Mouse (Mus musculus) cerebellum, adult 9-11 months (tissue): ENCODE measurements around the gene Omg.

Source experiments
- DNase-seq: peaks from one replicate; pipeline ENCODE4 v3.0.0; 2022

The Omg gene

GRCm38 (mm10) chr11:79515331-79515730 is 11.4 kb upstream of the Omg start:
- peak; percentile 17 for DNase-seq

DNA sequence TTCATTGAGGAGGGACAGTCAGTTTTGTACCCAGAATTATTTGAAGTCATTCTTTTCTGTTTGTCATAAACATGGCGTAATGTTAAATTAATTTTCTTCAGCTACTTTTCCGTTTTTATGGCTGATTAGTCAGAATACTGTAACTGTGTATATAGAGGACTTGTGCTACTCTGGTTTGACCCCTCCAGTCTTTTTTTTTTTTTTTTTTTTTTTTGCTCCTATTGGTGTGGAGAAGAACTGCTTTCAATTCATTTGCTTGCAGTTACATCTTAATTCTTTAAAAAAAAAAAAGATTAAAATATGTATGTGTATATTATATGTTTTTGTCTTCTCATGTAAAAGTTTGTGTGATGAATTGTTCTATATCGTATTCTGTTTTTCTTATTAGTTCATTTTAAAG is 8.1 kb upstream of the Omg start:
- no peak for DNase-seq

DNA sequence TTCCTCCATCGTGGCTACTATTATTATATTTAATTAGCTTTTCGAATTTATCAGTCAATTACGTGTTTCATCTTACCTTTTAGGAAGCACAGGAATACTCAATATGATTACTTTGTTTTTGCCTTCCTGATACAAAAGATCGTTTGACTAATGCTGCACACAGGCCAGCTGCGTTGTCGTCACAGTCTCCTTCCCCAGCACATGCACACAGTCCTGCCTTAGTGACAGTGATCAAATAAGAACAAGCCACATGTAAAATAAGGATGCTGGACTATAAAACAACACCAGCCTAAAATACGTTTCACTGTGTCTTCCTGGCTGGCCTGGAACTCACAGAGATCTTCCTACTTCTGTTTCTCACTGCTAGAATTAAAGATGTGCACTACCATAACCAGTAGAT is 622 bp upstream of the Omg start:
- no peak for DNase-seq

- DNase-seq, result no peak
Observed at GRCm38 (mm10) chr11:79502917-79503316, 967 bp downstream of the Omg start.

GRCm38 (mm10) chr11:79494976-79495800 is 8.7 kb downstream of the Omg start:
- DNase-seq, result no peak

GRCm38 (mm10) chr11:79484721-79485120 is 19.2 kb downstream of the Omg start:
- DNase-seq, result no peak

DNA sequence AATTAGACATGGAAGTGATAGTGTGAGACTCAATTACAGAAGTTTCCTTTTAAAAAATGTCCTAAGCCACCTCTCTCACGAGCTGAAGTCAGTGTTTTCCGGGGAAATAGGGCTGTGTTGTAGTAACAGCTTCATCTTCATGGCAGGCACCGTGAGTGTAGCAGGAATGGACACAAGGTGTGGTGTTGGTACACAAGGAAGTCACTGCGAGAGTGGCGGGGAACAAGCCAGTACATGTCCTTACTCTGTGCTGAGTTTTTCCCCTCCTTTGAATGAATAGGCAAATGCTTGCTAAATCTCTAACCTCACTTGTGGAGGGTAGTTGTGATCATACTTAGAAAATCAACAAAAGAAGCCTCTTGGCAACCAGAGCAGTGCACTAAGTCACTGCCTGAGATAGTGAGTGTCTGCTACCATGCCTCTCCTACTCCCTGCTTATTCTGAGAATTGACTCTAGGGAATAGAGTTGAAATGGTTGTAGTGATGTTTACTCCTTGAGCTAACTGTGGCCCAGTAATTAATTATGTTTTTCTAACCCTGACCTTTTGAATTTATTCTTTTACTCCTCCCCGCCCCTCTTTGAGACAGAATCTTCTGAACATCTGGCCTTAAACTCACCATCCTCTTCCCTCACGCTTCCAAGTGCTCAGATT is 19.9 kb downstream of the Omg start:
- no peak for DNase-seq

DNA sequence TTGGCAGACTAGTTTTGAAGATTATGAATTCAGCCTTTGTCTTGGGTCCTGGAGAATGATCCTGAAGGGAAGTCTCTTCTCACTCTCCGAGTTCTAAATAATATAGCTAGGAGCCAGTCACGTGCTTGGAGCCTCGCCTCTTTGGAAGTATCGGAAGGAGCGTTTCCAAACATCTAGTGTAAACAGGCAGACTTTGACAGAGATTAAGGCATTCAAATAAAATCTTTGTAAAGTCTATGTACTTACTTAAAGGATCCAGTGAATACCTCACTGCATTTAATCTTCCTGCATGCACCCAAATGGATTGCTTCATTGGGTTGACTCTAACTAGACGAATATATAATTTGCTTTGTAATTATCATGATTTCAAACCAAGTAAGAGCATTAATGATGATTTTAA is 20.5 kb downstream of the Omg start:
- no peak for DNase-seq

GRCm38 (mm10) chr11:79468097-79468496 is 35.8 kb downstream of the Omg start:
- no peak for DNase-seq

DNA sequence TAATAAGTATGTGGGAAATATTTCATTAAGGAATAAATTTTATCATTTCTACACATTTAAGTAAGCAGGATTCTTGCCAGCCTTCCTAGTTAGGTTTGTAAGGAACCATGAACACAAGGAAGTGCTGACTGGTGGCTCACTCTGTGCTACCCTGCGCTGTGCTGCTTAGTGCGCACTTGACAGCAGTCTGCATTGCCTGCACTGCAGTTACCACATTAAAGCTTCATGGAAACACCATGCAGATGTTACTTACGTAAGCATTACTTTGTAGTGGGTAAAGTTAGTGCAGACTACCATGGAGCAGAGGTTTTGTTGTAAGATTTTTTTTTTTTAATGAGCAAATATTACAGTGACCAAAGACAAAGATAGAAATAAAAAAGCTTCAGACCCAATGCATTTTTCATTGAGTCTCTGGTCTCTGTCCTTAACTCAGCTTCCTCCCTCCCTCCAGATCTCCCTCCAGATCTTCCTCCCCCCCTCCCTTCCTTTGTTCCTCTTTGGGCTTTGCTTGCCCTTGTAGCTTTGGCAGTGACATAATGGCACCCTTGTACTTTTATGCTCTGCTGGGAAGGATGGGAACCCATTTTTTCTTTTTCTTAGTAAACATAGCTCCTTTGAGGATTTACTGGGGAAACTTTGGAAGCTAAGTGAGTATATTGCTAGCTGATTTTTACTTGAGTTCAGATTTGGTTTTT is 43.0 kb downstream of the Omg start:
- DNase-seq, result no peak

DNA sequence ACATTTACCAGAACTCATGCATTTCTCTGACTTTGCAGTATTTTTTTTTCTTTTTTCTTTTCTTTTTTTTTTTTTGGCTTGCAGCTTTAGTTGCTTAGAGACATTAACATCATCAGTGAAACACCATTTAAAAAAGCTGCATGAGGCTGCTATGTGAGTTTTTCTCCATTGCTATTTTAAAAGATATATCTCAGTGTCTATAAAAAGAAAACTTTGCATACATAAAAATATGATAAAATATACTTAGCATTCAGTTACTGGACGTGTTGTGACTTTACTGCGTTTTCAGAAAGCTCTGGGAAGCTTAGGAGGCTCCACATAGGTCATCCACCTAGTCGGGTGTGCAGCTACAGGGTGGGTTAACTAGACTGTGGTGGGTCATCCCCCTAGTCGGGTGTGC is 44.0 kb downstream of the Omg start:
- no peak for DNase-seq

DNA sequence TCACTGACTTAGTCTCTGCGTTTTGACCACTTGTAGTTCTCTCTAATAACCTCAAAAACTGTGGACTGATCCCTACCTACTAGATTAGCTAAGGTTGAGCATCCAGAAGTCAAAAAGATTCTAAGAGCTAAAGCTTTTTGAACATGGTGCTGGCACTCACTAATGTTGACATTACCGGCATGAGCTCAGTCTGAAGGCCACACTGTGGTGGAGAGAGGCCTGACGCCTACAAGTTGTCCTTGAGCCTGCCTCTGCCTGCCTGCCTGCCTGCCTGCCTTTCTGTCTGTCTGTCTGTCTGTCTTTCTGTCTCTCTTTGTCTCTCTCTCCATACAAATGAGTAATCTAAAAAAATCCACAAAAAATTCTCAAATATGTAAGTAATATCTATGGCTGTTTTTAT is 46.0 kb downstream of the Omg start:
- no peak for DNase-seq

GRCm38 (mm10) chr11:79452966-79453365 is 50.9 kb downstream of the Omg start:
- no peak for DNase-seq
